Mouse (Mus musculus) heart, postnatal 0 days (tissue): ENCODE measurements around the gene Rsad2. TPM values are rescaled to one million over a fixed set of nuclear protein-coding genes. Genes with fewer than 3 reads are reported as not detected.

ENCODE experiments used
- ATAC-seq: fragments of 200-750 bp; cut with Nextera tagmentation; 2 replicates; pipeline ENCODE4 v1.8.0; 2017; ENCODE audit warnings: low read depth, moderate number of reproducible peaks, moderate library complexity; ENCODE audit not compliant: insufficient read depth
- DNase-seq: peaks from one replicate; pipeline ENCODE4 v3.0.0-alpha.2; 2016; ENCODE audit warnings: low spot score
- H3K27ac ChIP-seq: fragments of 300-500 bp; sonication (generic); 2 replicates; pipeline ENCODE4 v1.5.1; 2014; ENCODE audit warnings: low read depth, mild to moderate bottlenecking
- H3K27me3 ChIP-seq: fragments of 300-500 bp; sonication (generic); 2 replicates; pipeline ENCODE4 v1.6.1; 2014; ENCODE audit warnings: low read length, mixed read lengths; ENCODE audit not compliant: control insufficient read depth, insufficient read depth
- H3K36me3 ChIP-seq: fragments of 300-500 bp; sonication (generic); replicated peaks from 2 replicates; pipeline ENCODE4 v1.6.1; 2014; ENCODE audit warnings: low read length, mixed read lengths; ENCODE audit not compliant: control insufficient read depth, insufficient read depth
- H3K4me1 ChIP-seq: fragments of 300-500 bp; sonication (generic); 2 replicates; pipeline ENCODE4 v1.6.1; 2014; ENCODE audit warnings: antibody characterized with exemption; ENCODE audit not compliant: control insufficient read depth, insufficient read depth
- H3K4me2 ChIP-seq: fragments of 300-500 bp; sonication (generic); 2 replicates; pipeline ENCODE4 v1.6.1; 2014; ENCODE audit warnings: low read depth, mild to moderate bottlenecking, low read length, moderate library complexity
- H3K4me3 ChIP-seq: fragments of 300-500 bp; sonication (generic); 2 replicates; pipeline ENCODE4 v1.5.1; 2014; ENCODE audit warnings: low read depth, low read length
- H3K9ac ChIP-seq: fragments of 300-500 bp; sonication (generic); replicated peaks from 2 replicates; pipeline ENCODE4 v1.6.1; 2014; ENCODE audit warnings: low read depth, low read length, mixed read lengths
- H3K9me3 ChIP-seq: fragments of 300-500 bp; sonication (generic); replicated peaks from 2 replicates; pipeline ENCODE4 v1.6.1; 2016; ENCODE audit warnings: low read length; ENCODE audit not compliant: control insufficient read depth
- CTCF ChIP-seq: IDR thresholded peaks from 2 replicates; pipeline ENCODE4 v1.5.1; 2016; ENCODE audit warnings: antibody characterized with exemption, control low read depth, low read depth
- EP300 ChIP-seq: IDR thresholded peaks from 2 replicates; pipeline ENCODE4 v1.6.1; 2016; ENCODE audit warnings: antibody characterized with exemption, low read depth
- WGBS: fragments of 180-500 bp; shearing (Covaris S2); extraction: QIAGEN DNeasy Blood & Tissue Kit; methylation state at CpG from one replicate; pipeline ENCODE4 v1.1.7; 2014; 5-methylcytosine and 5-hydroxymethylcytosine counted together
- polyA plus RNA-seq: library from polyadenylated mRNA; unstranded; fragments of >200 nt; fragmentation: Nextera tagmentation; extraction: Ambion mirVana; gene quantifications from 2 replicates; pipeline ENCODE4 v1.2.1, GENCODE M21; 2015
- total RNA-seq: library from RNA; depleted of rRNA; stranded (reverse); fragments of >200 nt; gene quantifications from 2 replicates; pipeline ENCODE4 v1.2.3, GENCODE M21; 2014; ENCODE audit warnings: low replicate concordance

Rsad2 gene
- total and polyA plus RNA-seq, 2 experiments from 2014 or later = 4.3 to 4.8 TPM

- Histone ChIP-seq H3K27ac (peak overlapping the region; percentile 59), H3K9ac (no peak overlapping the region), H3K9me3 (no peaks in the 10 kb centered on the region), H3K4me3 (no peak overlapping the region), H3K27me3 (no peaks in the 10 kb centered on the region), H3K4me1 (peaks cover 32% of the 10 kb centered on the region), H3K4me2 (0 out of 2 replicates have a peak overlapping the region, but pooled peaks have one; percentile 25), H3K36me3 (no peaks in the 10 kb centered on the region)
- DNase-seq (no peak), ATAC-seq (no peak)
- WGBS = 63% methylated on average over 1 of the region's 1 CpGs
- TF ChIP-seq EP300 (no peak), CTCF (no peak)
Observed at GRCm38 (mm10) chr12:26401254-26401653, 55.0 kb downstream of the Rsad2 start.

GRCm38 (mm10) chr12:26400762-26401161 lies 55.5 kb downstream of the Rsad2 start:
- peaks cover 28% of the 10 kb centered on the region for H3K4me1 ChIP-seq
- H3K4me2 ChIP-seq = no peak overlapping the region
- DNase-seq (no peak), ATAC-seq (no peak)
- H3K27me3 ChIP-seq = no peaks in the 10 kb centered on the region
- 94% methylated on average over 1 of the region's 1 CpGs for WGBS
- H3K27ac ChIP-seq = peak overlapping the region; percentile 59
- TF ChIP-seq CTCF (no peak), EP300 (no peak)
- no peak overlapping the region for H3K4me3 ChIP-seq
- H3K9ac ChIP-seq = no peak overlapping the region
- no peaks in the 10 kb centered on the region for H3K36me3 ChIP-seq
- no peaks in the 10 kb centered on the region for H3K9me3 ChIP-seq

GRCm38 (mm10) chr12:26399391-26399790 lies 56.9 kb downstream of the Rsad2 start:
- ATAC-seq (no peak), DNase-seq (no peak)
- Histone ChIP-seq H3K4me1 (peaks cover 15% of the 10 kb centered on the region), H3K9me3 (no peaks in the 10 kb centered on the region), H3K4me2 (no peak overlapping the region), H3K9ac (no peak overlapping the region), H3K36me3 (no peaks in the 10 kb centered on the region), H3K27ac (no peak overlapping the region), H3K27me3 (no peaks in the 10 kb centered on the region), H3K4me3 (no peak overlapping the region)
- 90% methylated on average over 6 of the region's 6 CpGs for WGBS
- TF ChIP-seq EP300 (no peak), CTCF (no peak)

- no peak for DNase-seq
- no peak overlapping the region for H3K4me2 ChIP-seq
- H3K27me3 ChIP-seq = no peaks in the 10 kb centered on the region
- WGBS = 57% methylated on average over 2 of the region's 2 CpGs
- H3K9me3 ChIP-seq = no peaks in the 10 kb centered on the region
- H3K9ac ChIP-seq = no peak overlapping the region
- ATAC-seq = no peak
- TF ChIP-seq EP300 = no peak
- no peak for TF ChIP-seq CTCF
- H3K36me3 ChIP-seq = no peaks in the 10 kb centered on the region
- no peak overlapping the region for H3K4me3 ChIP-seq
- peaks cover 7% of the 10 kb centered on the region for H3K4me1 ChIP-seq
- no peak overlapping the region for H3K27ac ChIP-seq
Observed at GRCm38 (mm10) chr12:26398597-26398996, 57.7 kb downstream of the Rsad2 start.

GRCm38 (mm10) chr12:26394485-26395470 lies 61.5 kb downstream of the Rsad2 start:
- DNase-seq = no peak
- Histone ChIP-seq H3K9ac (no peak overlapping the region), H3K4me3 (no peak overlapping the region), H3K4me2 (no peak overlapping the region), H3K27me3 (no peaks in the 10 kb centered on the region), H3K36me3 (no peaks in the 10 kb centered on the region), H3K4me1 (no peaks in the 10 kb centered on the region), H3K9me3 (no peaks in the 10 kb centered on the region), H3K27ac (no peak overlapping the region)
- no peak for TF ChIP-seq EP300
- ATAC-seq = no peak
- 77% methylated on average over 13 of the region's 13 CpGs for WGBS
